Mouse (Mus musculus): ENCODE results near the gene Wfdc8.

DNA sequence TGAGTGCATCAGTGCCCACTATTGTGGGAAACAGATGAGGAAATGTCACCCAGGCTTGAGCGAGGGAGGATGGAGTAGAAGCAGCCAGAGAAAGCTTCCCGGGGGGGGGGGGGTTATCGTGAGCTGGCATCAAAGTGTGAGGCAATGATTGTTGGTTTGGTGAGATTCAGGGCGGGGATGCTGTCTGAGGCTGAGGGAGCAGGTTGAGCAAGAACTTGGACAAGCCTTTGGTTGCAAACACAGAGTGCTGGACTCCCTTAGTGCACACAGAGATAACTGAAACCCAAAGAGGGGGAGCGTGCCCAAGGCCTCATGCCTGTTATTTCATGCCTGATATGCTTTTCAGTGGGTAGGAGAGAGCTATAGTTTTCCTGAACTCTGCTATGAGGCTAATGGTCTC is 46.0 kb downstream of the Wfdc8 start:
- TF ChIP-seq POLR2A (IDR thresholded peaks at IDR 0.05; ENCODE audit: insufficient read depth, low read depth, low read length) (no peak), CTCF (IDR thresholded peaks at IDR 0.05) (no peak), EP300 (IDR thresholded peaks at IDR 0.05; ENCODE audit: insufficient read depth, low read depth, low read length) (no peak)

All from heart, adult 2 months (tissue).